Mouse (Mus musculus): ENCODE results near the gene Glod4.
A peak's percentile ranks its signal among the peaks of the same experiment; 100 is the strongest.

- TF ChIP-seq EP300 (IDR thresholded peaks at IDR 0.05) (peak; percentile 44; the same call in 1 of the 2 replicates), CTCF (IDR thresholded peaks at IDR 0.05) (no peak)
Measured at GRCm38 (mm10) chr11:76292831-76293230, 49.3 kb upstream of the Glod4 start.
